Mouse (Mus musculus) layer of hippocampus, postnatal 25 days (tissue): ENCODE results near the gene Tpm1. TPM values are rescaled to one million over a fixed set of nuclear protein-coding genes. Genes with fewer than 3 reads are reported as not detected.

Source experiments
- DNase-seq, 2 experiments: peaks; one replicate each; pipeline ENCODE4 v3.0.0; 2022; ENCODE audit warnings: mixed read lengths in 2 of 2, low spot score in 1 of 2; ENCODE audit errors: extremely low spot score in 1 of 2
- total RNA-seq, 2 experiments: library from RNA; stranded (reverse); gene quantifications; 2 replicates each; pipeline ENCODE4 v1.2.3; 2021

The Tpm1 gene
- total RNA-seq, 2 experiments from 2014 or later: 246 to 257 TPM

GRCm38 (mm10) chr9:67029518-67029917 lies 19.7 kb downstream of the Tpm1 start:
- no peak for DNase-seq

- DNase-seq: no peak
Measured at GRCm38 (mm10) chr9:67028929-67029328, 20.3 kb downstream of the Tpm1 start.

GRCm38 (mm10) chr9:67028133-67028724 lies 21.0 kb downstream of the Tpm1 start:
- DNase-seq: no peak

- DNase-seq: no peak
Measured at GRCm38 (mm10) chr9:67026890-67027289, 22.3 kb downstream of the Tpm1 start.

- no peak for DNase-seq
Measured at GRCm38 (mm10) chr9:67026061-67026460, 23.1 kb downstream of the Tpm1 start.

- DNase-seq: no peak
Measured at GRCm38 (mm10) chr9:67024889-67025692, 24.1 kb downstream of the Tpm1 start.

- no peak for DNase-seq
Measured at GRCm38 (mm10) chr9:67023371-67023770, 25.8 kb downstream of the Tpm1 start.

GRCm38 (mm10) chr9:67020063-67020462 lies 29.1 kb downstream of the Tpm1 start:
- DNase-seq: no peak

GRCm38 (mm10) chr9:67013501-67013900 lies 35.7 kb downstream of the Tpm1 start:
- no peak for DNase-seq

GRCm38 (mm10) chr9:67012470-67012869 lies 36.7 kb downstream of the Tpm1 start:
- no peak for DNase-seq

- no peak for DNase-seq
Measured at GRCm38 (mm10) chr9:67011483-67011882, 37.7 kb downstream of the Tpm1 start.

GRCm38 (mm10) chr9:67008781-67009180 lies 40.4 kb downstream of the Tpm1 start:
- DNase-seq: no peak

GRCm38 (mm10) chr9:67006376-67006775 lies 42.8 kb downstream of the Tpm1 start:
- DNase-seq: no peak

GRCm38 (mm10) chr9:67005161-67005742 lies 44.0 kb downstream of the Tpm1 start:
- no peak for DNase-seq

- no peak for DNase-seq
Measured at GRCm38 (mm10) chr9:67003656-67004055, 45.5 kb downstream of the Tpm1 start.

GRCm38 (mm10) chr9:67003156-67003555 lies 46.0 kb downstream of the Tpm1 start:
- no peak for DNase-seq

- no peak for DNase-seq
Measured at GRCm38 (mm10) chr9:67001506-67001905, 47.7 kb downstream of the Tpm1 start.

GRCm38 (mm10) chr9:67001050-67001449 lies 48.2 kb downstream of the Tpm1 start:
- peak; percentile 32 to 69 for DNase-seq

GRCm38 (mm10) chr9:66999698-67000097 lies 49.5 kb downstream of the Tpm1 start:
- peak in 1 of 2 experiments; percentile 18 for DNase-seq

GRCm38 (mm10) chr9:66991750-66992410 lies 57.3 kb downstream of the Tpm1 start:
- DNase-seq: no peak
